In genomic region chr6:39225876-39226609, GRCm38 (mm10) we compare ENCODE assay signal across 8 mouse cellular contexts. TPM values are rescaled to one million over a fixed set of nuclear protein-coding genes. Genes with fewer than 3 reads are reported as not detected.
DNase-seq lines count a peak whose midpoint lies in the region; ATAC-seq and TF ChIP-seq lines count a peak whose summit lies in the region.

No protein-coding gene starts in this region.

- 0 out of 2 replicates have a peak overlapping the region, but pooled peaks have one; percentile 27 for H3K9ac ChIP-seq in kidney, postnatal 0 days (ENCODE audit: low read depth, low read length)
- H3K9ac ChIP-seq in embryonic facial prominence, embryonic 11.5 days (replicated peaks; ENCODE audit: low read length) = no peak overlapping the region

- no peaks in the 10 kb centered on the region for H3K36me3 ChIP-seq in kidney, postnatal 0 days (ENCODE audit: insufficient read depth, low read length)
- H3K36me3 ChIP-seq in embryonic facial prominence, embryonic 11.5 days (replicated peaks; ENCODE audit: control insufficient read depth, insufficient read depth, low read depth, low read length) = no peaks in the 10 kb centered on the region
- no peaks in the 10 kb centered on the region for H3K36me3 ChIP-seq in megakaryocyte, embryonic 14.5 days (replicated peaks; ENCODE audit: low read length)

- DNase-seq in kidney, postnatal 0 days (ENCODE audit: low spot score) = no peak
- DNase-seq in kidney, adult 9 months = no peak
- peak; percentile 61 for DNase-seq in NIH3T3 (ENCODE audit: low read depth)
- DNase-seq in embryonic facial prominence, embryonic 11.5 days (ENCODE audit: low spot score) = peak; percentile 22
- no peak for DNase-seq in ovary, postnatal 14 days (ENCODE audit: low spot score)
- DNase-seq in frontal cortex, postnatal 14 days (ENCODE audit: low spot score in 2 of 2) = no peak

- no peak overlapping the region for H3K27ac ChIP-seq in kidney, postnatal 0 days
- no peak overlapping the region for H3K27ac ChIP-seq in embryonic facial prominence, embryonic 11.5 days (replicated peaks; ENCODE audit: low read depth, low read length)

- H3K4me1 ChIP-seq in kidney, postnatal 0 days (replicated peaks; ENCODE audit: insufficient read depth, low read length) = no peaks in the 10 kb centered on the region
- no peaks in the 10 kb centered on the region for H3K4me1 ChIP-seq in embryonic facial prominence, embryonic 11.5 days (ENCODE audit: control insufficient read depth, insufficient read depth, low read length)
- peaks cover 7% of the 10 kb centered on the region; the same call in 1 of the 2 replicates for H3K4me1 ChIP-seq in megakaryocyte, embryonic 14.5 days

- 29% methylated on average over 7 of the region's 7 CpGs for WGBS in kidney, postnatal 0 days
- 23% methylated on average over 7 of the region's 7 CpGs for WGBS in embryonic facial prominence, embryonic 11.5 days

- H3K9me3 ChIP-seq in kidney, postnatal 0 days (replicated peaks; ENCODE audit: low read length) = no peaks in the 10 kb centered on the region
- no peaks in the 10 kb centered on the region for H3K9me3 ChIP-seq in embryonic facial prominence, embryonic 11.5 days (replicated peaks; ENCODE audit: control insufficient read depth, low read length)
- no peaks in the 10 kb centered on the region for H3K9me3 ChIP-seq in megakaryocyte, embryonic 14.5 days

- TF ChIP-seq CTCF in kidney, postnatal 0 days (IDR thresholded peaks at IDR 0.05; ENCODE audit: low read depth) = no peak

- H3K27me3 ChIP-seq in kidney, postnatal 0 days (ENCODE audit: insufficient read depth, low read length) = no peaks in the 10 kb centered on the region
- H3K27me3 ChIP-seq in embryonic facial prominence, embryonic 11.5 days (ENCODE audit: control insufficient read depth, insufficient read depth, low read length) = no peaks in the 10 kb centered on the region
- peaks cover 14% of the 10 kb centered on the region for H3K27me3 ChIP-seq in megakaryocyte, embryonic 14.5 days (replicated peaks)

- H3K4me2 ChIP-seq in kidney, postnatal 0 days (ENCODE audit: low read length) = no peak overlapping the region
- H3K4me2 ChIP-seq in embryonic facial prominence, embryonic 11.5 days (ENCODE audit: low read depth, low read length) = no peak overlapping the region

- H3K4me3 ChIP-seq in kidney, postnatal 0 days (replicated peaks; ENCODE audit: low read depth, low read length) = no peak overlapping the region
- H3K4me3 ChIP-seq in embryonic facial prominence, embryonic 11.5 days (ENCODE audit: low read depth, low read length) = no peak overlapping the region
- H3K4me3 ChIP-seq in megakaryocyte, embryonic 14.5 days (replicated peaks) = peak overlapping the region; percentile 68

- ATAC-seq in kidney, postnatal 0 days (replicated peaks; ENCODE audit: low FRiP score, low read depth) = no peak
- 0 out of 2 replicates have a peak, but pooled peaks have one; percentile 52 for ATAC-seq in embryonic facial prominence, embryonic 11.5 days (replicated peaks; ENCODE audit: insufficient number of reproducible peaks, low FRiP score, low TSS enrichment, low read depth)
- ATAC-seq in inflammation-experienced regulatory T-cells, adult 6 months = no peak

RNA-seq across cellular contexts. Expression of gene Kdm7a, which starts 19.5 kb away (rescaled TPM):
- 3.9 and 4.3 TPM in 2 replicates for polyA plus RNA-seq in kidney, postnatal 0 days (2015; fragmentation: Nextera tagmentation; extraction: Ambion mirVana)
- polyA plus RNA-seq in embryonic facial prominence, embryonic 11.5 days (2014; fragmentation: Nextera tagmentation; extraction: Ambion mirVana) = 9.2 and 9.4 TPM in 2 replicates
- polyA plus RNA-seq in megakaryocyte, embryonic 14.5 days (2012; ENCODE audit: insufficient read depth, low replicate concordance) = 0.31 TPM in 1 of 2 replicates, not detected in the other
- 10 to 100 TPM in 2 of 3 experiments, 1 to 10 TPM in 1; 8.6 to 13.2 (median 11.6) TPM for polyA plus RNA-seq in inflammation-experienced regulatory T-cells, adult 6 months (2017; shearing (Covaris generic))

Comparison
In these comparisons a context has a peak if more than half of its experiments do, and no peak if none do; other contexts are left out.
1. DNase-seq: peak in NIH3T3 (single experiment) and embryonic facial prominence, embryonic 11.5 days (single experiment); none in kidney, postnatal 0 days (single experiment), kidney, adult 9 months (single experiment), ovary, postnatal 14 days (single experiment) and frontal cortex, postnatal 14 days (0 of 2).